Mouse (Mus musculus) ES-Bruce4 (cell line): ENCODE data around the gene Rarres1. TPM values are rescaled to one million over a fixed set of nuclear protein-coding genes. Genes with fewer than 3 reads are reported as not detected.

ENCODE experiments used
- H3K27ac ChIP-seq: 2 replicates; pipeline ENCODE4 v1.5.1; 2012; ENCODE audit warnings: low read length, inconsistent platforms; ENCODE audit not compliant: insufficient read depth
- H3K27me3 ChIP-seq: 2 replicates; pipeline ENCODE4 v1.6.1; 2012; ENCODE audit warnings: mild to moderate bottlenecking, low read length, inconsistent platforms; ENCODE audit not compliant: control insufficient read depth, poor library complexity, insufficient read depth, severe bottlenecking
- H3K36me3 ChIP-seq: 2 replicates; pipeline ENCODE4 v1.6.1; 2012; ENCODE audit warnings: inconsistent platforms, mild to moderate bottlenecking, low read length, moderate library complexity; ENCODE audit not compliant: control insufficient read depth, poor library complexity, insufficient read depth, severe bottlenecking
- H3K4me1 ChIP-seq: one replicate; pipeline ENCODE4 v1.8.1; 2011; ENCODE audit warnings: low read length; ENCODE audit not compliant: control insufficient read depth, insufficient read depth
- H3K4me3 ChIP-seq: 2 replicates; pipeline ENCODE4 v1.5.1; 2011; ENCODE audit warnings: low read depth, mild to moderate bottlenecking, low read length
- H3K9ac ChIP-seq: 2 replicates; pipeline ENCODE4 v1.6.1; 2012; ENCODE audit warnings: low read depth, mild to moderate bottlenecking, inconsistent platforms; ENCODE audit not compliant: poor library complexity, severe bottlenecking
- H3K9me3 ChIP-seq: replicated peaks from 2 replicates; pipeline ENCODE4 v1.6.1; 2012; ENCODE audit warnings: mild to moderate bottlenecking, low read length, inconsistent platforms; ENCODE audit not compliant: control insufficient read depth, poor library complexity, insufficient read depth, severe bottlenecking
- CTCF ChIP-seq: IDR thresholded peaks from one replicate; pipeline ENCODE4 v1.8.1; 2011; ENCODE audit warnings: low read depth, low read length
- EP300 ChIP-seq: IDR thresholded peaks from 2 replicates; pipeline ENCODE4 v1.6.1; 2011; ENCODE audit warnings: low read depth, low read length; ENCODE audit not compliant: insufficient read depth
- POLR2A ChIP-seq: IDR thresholded peaks from one replicate; pipeline ENCODE4 v1.8.1; 2011; ENCODE audit warnings: low read length; ENCODE audit not compliant: insufficient read depth
- polyA plus RNA-seq: library from polyadenylated mRNA; stranded (reverse); fragments of >200 nt; gene quantifications from 2 replicates; pipeline ENCODE4 v1.2.4, GENCODE M21; 2011; ENCODE audit warnings: low read depth; ENCODE audit not compliant: missing spikeins, insufficient read depth, insufficient read length

The Rarres1 gene
- polyA plus RNA-seq, 1 experiment, result not detected

- H3K4me3 ChIP-seq, result no peak overlapping the region
- no peaks in the 10 kb centered on the region for H3K36me3 ChIP-seq
- TF ChIP-seq EP300 (no peak), CTCF (no peak), POLR2A (no peak)
- peaks cover 8% of the 10 kb centered on the region; the same call in 1 of the 2 replicates for H3K9me3 ChIP-seq
- H3K27me3 ChIP-seq, result no peaks in the 10 kb centered on the region
- H3K4me1 ChIP-seq, result peaks cover 7% of the 10 kb centered on the region
- H3K9ac ChIP-seq, result no peak overlapping the region
- H3K27ac ChIP-seq, result no peak overlapping the region
Observed at GRCm38 (mm10) chr3:67499406-67499791, 15.9 kb downstream of the Rarres1 start.

DNA sequence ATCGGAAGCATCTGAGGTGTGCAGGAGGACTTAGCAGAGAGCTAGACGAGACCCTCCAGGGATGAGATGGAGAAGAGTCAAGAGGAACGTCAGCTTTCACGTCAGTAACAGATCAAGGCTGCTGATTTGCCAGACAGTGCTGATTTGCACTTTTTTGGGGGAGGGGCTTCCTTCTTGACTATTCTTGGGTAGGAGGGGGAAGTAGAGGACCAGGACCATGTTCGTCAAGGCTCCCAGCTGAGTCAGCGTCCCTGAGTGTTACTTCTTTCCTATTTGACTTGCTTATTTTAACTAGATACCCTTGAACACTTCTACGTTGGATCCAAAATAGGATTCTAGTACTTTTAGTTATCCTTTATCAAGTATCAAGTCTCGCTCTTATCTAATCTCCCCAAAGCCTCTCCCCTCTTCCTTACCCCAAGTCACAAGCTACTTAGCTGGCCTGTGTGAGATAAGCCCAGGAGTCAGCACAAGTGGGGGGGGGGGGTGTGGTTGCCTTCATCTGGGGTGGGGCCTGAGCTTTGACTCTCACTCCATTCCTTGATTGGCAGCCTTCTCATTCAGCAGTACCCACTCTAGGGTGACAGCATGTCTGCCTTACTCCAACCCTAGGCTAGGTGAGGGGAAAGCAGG is 16.4 kb downstream of the Rarres1 start:
- no peak overlapping the region for H3K4me3 ChIP-seq
- no peaks in the 10 kb centered on the region for H3K36me3 ChIP-seq
- H3K27ac ChIP-seq, result no peak overlapping the region
- peaks cover 7% of the 10 kb centered on the region for H3K4me1 ChIP-seq
- no peak overlapping the region for H3K9ac ChIP-seq
- peaks cover 8% of the 10 kb centered on the region; the same call in 1 of the 2 replicates for H3K9me3 ChIP-seq
- TF ChIP-seq CTCF (no peak), POLR2A (no peak), EP300 (no peak)
- no peaks in the 10 kb centered on the region for H3K27me3 ChIP-seq

DNA sequence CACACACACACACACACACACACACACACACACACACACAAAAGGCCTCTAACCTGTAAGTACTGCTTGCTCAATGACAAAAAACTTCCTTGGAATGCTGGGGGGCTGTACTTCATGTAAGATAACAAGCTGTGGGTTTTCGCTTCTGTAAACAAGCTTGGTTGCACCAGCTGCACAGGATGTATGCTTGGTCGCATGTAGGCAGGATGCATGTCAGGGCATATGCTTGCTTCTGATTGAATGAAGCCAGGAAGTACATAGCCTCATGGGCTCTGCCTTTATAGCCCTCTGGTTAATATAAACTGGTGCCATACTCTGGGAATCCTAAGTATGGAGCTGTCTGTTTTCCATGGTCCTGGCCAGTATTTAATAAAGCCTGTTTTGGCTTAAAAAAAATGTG is 17.3 kb downstream of the Rarres1 start:
- Histone ChIP-seq H3K36me3 (no peaks in the 10 kb centered on the region), H3K27me3 (no peaks in the 10 kb centered on the region), H3K9ac (no peak overlapping the region), H3K9me3 (peaks cover 8% of the 10 kb centered on the region; the same call in 1 of the 2 replicates), H3K27ac (no peak overlapping the region), H3K4me3 (no peak overlapping the region), H3K4me1 (peaks cover 3% of the 10 kb centered on the region)
- TF ChIP-seq CTCF (no peak), POLR2A (no peak), EP300 (no peak)

- Histone ChIP-seq H3K27ac (no peak overlapping the region), H3K4me3 (no peak overlapping the region), H3K36me3 (no peaks in the 10 kb centered on the region), H3K9me3 (peaks cover 8% of the 10 kb centered on the region; the same call in 1 of the 2 replicates), H3K4me1 (no peaks in the 10 kb centered on the region), H3K9ac (no peak overlapping the region), H3K27me3 (no peaks in the 10 kb centered on the region)
- TF ChIP-seq CTCF, result no peak
- no peak for TF ChIP-seq EP300
- TF ChIP-seq POLR2A, result no peak
Observed at GRCm38 (mm10) chr3:67496310-67496709, 19.0 kb downstream of the Rarres1 start.

GRCm38 (mm10) chr3:67493132-67493531 is 22.2 kb downstream of the Rarres1 start:
- Histone ChIP-seq H3K4me1 (no peaks in the 10 kb centered on the region), H3K4me3 (no peak overlapping the region), H3K9me3 (no peaks in the 10 kb centered on the region), H3K9ac (no peak overlapping the region), H3K27me3 (no peaks in the 10 kb centered on the region), H3K27ac (no peak overlapping the region), H3K36me3 (no peaks in the 10 kb centered on the region)
- TF ChIP-seq CTCF (no peak), POLR2A (no peak)

GRCm38 (mm10) chr3:67492086-67492869 is 23.0 kb downstream of the Rarres1 start:
- no peak for TF ChIP-seq EP300
- no peak for TF ChIP-seq POLR2A
- H3K36me3 ChIP-seq, result no peaks in the 10 kb centered on the region
- peaks cover 1% of the 10 kb centered on the region for H3K4me1 ChIP-seq
- H3K9ac ChIP-seq, result no peak overlapping the region
- H3K27ac ChIP-seq, result no peak overlapping the region
- no peaks in the 10 kb centered on the region for H3K9me3 ChIP-seq
- no peak overlapping the region for H3K4me3 ChIP-seq
- no peaks in the 10 kb centered on the region for H3K27me3 ChIP-seq
